Mouse (Mus musculus) limb, embryonic 13.5 days (tissue): ENCODE measurements around the gene Camkmt. TPM values are rescaled to one million over a fixed set of nuclear protein-coding genes. Genes with fewer than 3 reads are reported as not detected.

Experiments used
- ATAC-seq: fragments of 200-750 bp; cut with Nextera tagmentation; 2 replicates; pipeline ENCODE4 v1.8.0; 2017; ENCODE audit warnings: low read depth, moderate number of reproducible peaks, moderate TSS enrichment; ENCODE audit not compliant: low FRiP score
- H3K27ac ChIP-seq: fragments of 300-500 bp; sonication (generic); 2 replicates; pipeline ENCODE4 v1.5.1; 2015; ENCODE audit warnings: inconsistent platforms, mild to moderate bottlenecking, moderate library complexity
- H3K27me3 ChIP-seq: fragments of 300-500 bp; sonication (generic); 2 replicates; pipeline ENCODE4 v1.6.1; 2015; ENCODE audit warnings: mild to moderate bottlenecking, inconsistent platforms
- H3K36me3 ChIP-seq: fragments of 300-500 bp; sonication (generic); 2 replicates; pipeline ENCODE4 v1.6.1; 2015; ENCODE audit warnings: inconsistent platforms, mild to moderate bottlenecking, moderate library complexity
- H3K4me1 ChIP-seq: fragments of 300-500 bp; sonication (generic); 2 replicates; pipeline ENCODE4 v1.6.1; 2015; ENCODE audit warnings: inconsistent platforms
- H3K4me2 ChIP-seq: fragments of 300-500 bp; sonication (generic); replicated peaks from 2 replicates; pipeline ENCODE4 v1.6.1; 2015; ENCODE audit warnings: inconsistent platforms, mild to moderate bottlenecking, moderate library complexity
- H3K4me3 ChIP-seq: fragments of 300-500 bp; sonication (generic); 2 replicates; pipeline ENCODE4 v1.5.1; 2015; ENCODE audit warnings: moderate library complexity, mild to moderate bottlenecking, inconsistent platforms
- H3K9ac ChIP-seq: fragments of 300-500 bp; sonication (generic); 2 replicates; pipeline ENCODE4 v1.6.1; 2015; ENCODE audit warnings: mild to moderate bottlenecking, inconsistent platforms
- H3K9me3 ChIP-seq: fragments of 300-500 bp; sonication (generic); 2 replicates; pipeline ENCODE4 v1.6.1; 2016; ENCODE audit warnings: inconsistent platforms
- WGBS: fragments of 180-500 bp; shearing (Covaris S2); methylation state at CpG from one replicate; pipeline ENCODE4 v1.1.7; 2015; 5-methylcytosine and 5-hydroxymethylcytosine counted together
- polyA plus RNA-seq: library from polyadenylated mRNA; unstranded; fragments of >200 nt; fragmentation: Nextera tagmentation; extraction: Ambion mirVana; gene quantifications from 2 replicates; pipeline ENCODE4 v1.2.1, GENCODE M21; 2015

The Camkmt gene
- polyA plus RNA-seq, 1 experiment from 2014 or later = 13.8 TPM

DNA sequence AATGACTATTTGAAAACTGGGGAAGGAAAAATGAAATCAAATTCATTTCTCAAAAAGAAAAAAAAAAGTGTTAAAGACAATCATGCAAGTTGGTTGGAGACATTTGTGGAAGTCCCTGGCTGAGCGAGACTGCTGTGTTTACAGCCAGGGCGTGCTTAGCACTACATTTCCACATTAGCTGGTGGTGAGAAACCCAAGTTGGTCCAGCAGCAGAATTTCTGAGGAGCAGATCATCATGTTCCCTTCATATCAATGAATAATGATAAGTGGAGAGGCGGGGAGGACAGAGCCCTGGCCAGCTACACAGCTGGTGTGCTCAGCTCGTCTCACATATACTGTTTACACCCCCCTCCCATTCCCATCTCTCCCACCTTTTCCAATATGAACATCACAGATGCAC is 292.0 kb downstream of the Camkmt start:
- Histone ChIP-seq H3K4me3 (no peak overlapping the region), H3K4me2 (no peak overlapping the region), H3K27ac (no peak overlapping the region), H3K36me3 (no peaks in the 10 kb centered on the region), H3K9me3 (no peaks in the 10 kb centered on the region), H3K9ac (no peak overlapping the region), H3K4me1 (no peaks in the 10 kb centered on the region), H3K27me3 (no peaks in the 10 kb centered on the region)
- WGBS = 71% methylated on average over 4 of the region's 4 CpGs
- ATAC-seq = no peak

DNA sequence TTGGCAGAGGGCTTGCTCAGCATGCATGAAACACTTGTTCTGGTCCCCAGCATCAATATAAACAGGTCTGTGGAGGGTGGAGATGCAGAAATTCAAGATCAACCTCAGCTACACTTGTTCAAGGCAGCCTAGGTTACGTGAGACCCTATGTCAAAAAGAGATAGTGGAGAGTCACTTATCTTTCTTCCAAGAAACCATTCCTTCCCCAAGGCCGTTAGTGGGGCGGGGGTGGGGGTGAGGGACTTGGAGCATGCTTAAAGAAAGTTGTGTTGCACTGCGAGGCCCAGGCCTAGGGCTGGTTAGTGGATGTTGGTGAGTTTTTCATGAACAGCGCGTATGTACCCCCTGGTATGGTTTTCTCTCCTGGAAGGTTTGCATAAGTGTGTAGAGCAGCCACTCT is 292.6 kb downstream of the Camkmt start:
- Histone ChIP-seq H3K36me3 (no peaks in the 10 kb centered on the region), H3K9ac (no peak overlapping the region), H3K4me1 (no peaks in the 10 kb centered on the region), H3K9me3 (no peaks in the 10 kb centered on the region), H3K4me3 (no peak overlapping the region), H3K4me2 (no peak overlapping the region), H3K27ac (no peak overlapping the region), H3K27me3 (no peaks in the 10 kb centered on the region)
- WGBS = 84% methylated on average over 6 of the region's 6 CpGs
- no peak for ATAC-seq

GRCm38 (mm10) chr17:85393091-85393890 is 302.9 kb downstream of the Camkmt start:
- 78% methylated on average over 16 of the region's 16 CpGs for WGBS
- Histone ChIP-seq H3K27me3 (no peaks in the 10 kb centered on the region), H3K27ac (no peak overlapping the region), H3K9ac (no peak overlapping the region), H3K9me3 (no peaks in the 10 kb centered on the region), H3K4me1 (peaks cover 10% of the 10 kb centered on the region), H3K4me2 (no peak overlapping the region), H3K36me3 (no peaks in the 10 kb centered on the region), H3K4me3 (no peak overlapping the region)
- ATAC-seq = no peak

DNA sequence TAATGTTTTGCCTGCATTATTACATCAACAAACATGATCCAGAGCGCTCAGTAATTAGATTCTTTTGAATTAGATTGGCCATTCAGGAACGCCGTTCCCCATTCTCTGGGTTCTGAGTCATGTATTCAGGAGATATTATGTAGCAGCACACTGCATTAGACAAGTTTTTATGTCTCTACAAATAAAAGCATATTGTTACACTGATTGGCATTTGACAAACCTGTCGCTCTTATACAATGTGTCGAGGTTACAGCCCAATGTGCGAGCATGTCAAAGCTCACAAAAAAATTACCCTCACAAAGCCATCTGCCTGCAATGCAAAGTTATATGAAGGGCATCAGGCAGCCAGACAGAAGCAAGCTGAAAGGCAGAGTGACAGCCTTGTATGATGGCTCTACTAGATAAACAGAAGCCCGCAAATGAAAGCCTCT is 303.6 kb downstream of the Camkmt start:
- Histone ChIP-seq H3K27me3 (no peaks in the 10 kb centered on the region), H3K27ac (no peak overlapping the region), H3K9ac (no peak overlapping the region), H3K4me2 (no peak overlapping the region), H3K36me3 (no peaks in the 10 kb centered on the region), H3K4me1 (peaks cover 12% of the 10 kb centered on the region), H3K4me3 (no peak overlapping the region), H3K9me3 (no peaks in the 10 kb centered on the region)
- 91% methylated on average over 7 of the region's 7 CpGs for WGBS
- ATAC-seq = no peak

DNA sequence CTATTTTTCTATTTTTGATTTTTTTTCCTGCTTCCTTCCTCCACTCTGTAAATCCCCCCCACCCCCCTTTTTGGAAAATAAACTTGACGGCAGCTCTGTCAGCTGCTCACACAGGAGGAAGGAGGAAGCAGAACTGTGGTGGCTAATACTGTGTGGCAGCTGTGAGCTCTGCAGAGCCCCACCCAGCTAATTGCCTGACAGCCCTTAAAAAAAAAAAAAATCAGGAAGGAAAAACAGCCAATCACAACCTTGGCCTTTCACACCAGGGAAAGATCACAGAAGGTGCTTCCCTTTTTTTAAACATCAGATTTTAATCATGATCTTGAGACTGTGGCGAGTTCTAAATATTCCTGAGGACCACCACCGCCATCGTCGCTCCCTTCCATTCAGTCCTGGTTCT is 305.1 kb downstream of the Camkmt start:
- H3K36me3 ChIP-seq = no peaks in the 10 kb centered on the region
- no peaks in the 10 kb centered on the region for H3K27me3 ChIP-seq
- H3K27ac ChIP-seq = no peak overlapping the region
- no peaks in the 10 kb centered on the region for H3K9me3 ChIP-seq
- no peak overlapping the region for H3K4me2 ChIP-seq
- H3K4me3 ChIP-seq = no peak overlapping the region
- H3K9ac ChIP-seq = no peak overlapping the region
- WGBS = 39% methylated on average over 5 of the region's 5 CpGs
- peaks cover 12% of the 10 kb centered on the region for H3K4me1 ChIP-seq
- no peak for ATAC-seq

GRCm38 (mm10) chr17:85400751-85401150 is 310.4 kb downstream of the Camkmt start:
- 68% methylated on average over 4 of the region's 4 CpGs for WGBS
- Histone ChIP-seq H3K27me3 (no peaks in the 10 kb centered on the region), H3K9ac (no peak overlapping the region), H3K36me3 (no peaks in the 10 kb centered on the region), H3K4me3 (no peak overlapping the region), H3K4me1 (peaks cover 7% of the 10 kb centered on the region), H3K9me3 (no peaks in the 10 kb centered on the region), H3K27ac (no peak overlapping the region), H3K4me2 (no peak overlapping the region)
- no peak for ATAC-seq

DNA sequence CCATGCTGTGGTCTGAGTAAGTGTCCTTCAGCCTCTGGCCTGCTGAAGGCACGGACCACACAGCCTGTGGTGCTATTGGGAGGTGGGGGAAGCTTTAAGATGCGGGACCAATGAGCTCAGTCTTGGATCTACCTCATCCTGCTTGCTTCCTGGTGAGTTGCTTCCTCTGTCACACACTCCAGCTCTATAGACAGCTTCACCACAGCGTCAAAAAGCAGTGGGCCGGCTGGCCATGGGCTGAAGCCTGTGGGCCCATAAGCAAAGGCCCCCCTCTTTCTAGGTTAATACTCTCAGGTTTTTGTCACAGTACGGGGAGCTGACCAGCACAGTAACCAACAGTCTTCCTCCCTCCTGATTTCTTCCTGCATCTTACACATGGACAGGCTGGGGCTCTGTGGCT is 314.8 kb downstream of the Camkmt start:
- H3K36me3 ChIP-seq = no peaks in the 10 kb centered on the region
- no peaks in the 10 kb centered on the region for H3K9me3 ChIP-seq
- ATAC-seq = no peak
- H3K4me2 ChIP-seq = no peak overlapping the region
- 80% methylated on average over 5 of the region's 5 CpGs for WGBS
- no peaks in the 10 kb centered on the region for H3K27me3 ChIP-seq
- H3K9ac ChIP-seq = no peak overlapping the region
- H3K4me1 ChIP-seq = no peaks in the 10 kb centered on the region
- H3K27ac ChIP-seq = no peak overlapping the region
- H3K4me3 ChIP-seq = no peak overlapping the region

DNA sequence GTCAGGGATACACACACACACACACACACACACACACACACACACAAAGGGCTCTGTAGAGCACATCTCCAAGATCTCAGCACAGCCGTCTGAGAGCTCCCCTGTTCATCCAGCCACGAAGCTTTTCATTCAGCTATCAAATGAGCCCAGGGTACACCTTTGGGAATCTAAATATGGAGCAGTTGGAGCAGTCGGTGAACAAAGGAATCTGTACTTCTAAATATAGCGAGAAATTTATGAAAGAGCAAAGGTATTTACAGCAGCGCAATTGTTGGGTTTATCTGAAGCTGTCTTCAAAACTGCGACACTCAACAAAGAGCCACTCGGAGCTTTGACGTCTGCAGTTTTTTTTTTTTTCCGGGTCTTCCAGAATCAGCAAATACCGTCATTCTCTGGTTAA is 315.8 kb downstream of the Camkmt start:
- no peak overlapping the region for H3K9ac ChIP-seq
- no peaks in the 10 kb centered on the region for H3K36me3 ChIP-seq
- H3K27me3 ChIP-seq = no peaks in the 10 kb centered on the region
- WGBS = 88% methylated on average over 10 of the region's 10 CpGs
- H3K9me3 ChIP-seq = no peaks in the 10 kb centered on the region
- no peaks in the 10 kb centered on the region for H3K4me1 ChIP-seq
- no peak for ATAC-seq
- no peak overlapping the region for H3K4me2 ChIP-seq
- no peak overlapping the region for H3K27ac ChIP-seq
- no peak overlapping the region for H3K4me3 ChIP-seq

GRCm38 (mm10) chr17:85428831-85429230 is 338.5 kb downstream of the Camkmt start:
- Histone ChIP-seq H3K4me3 (no peak overlapping the region), H3K27ac (no peak overlapping the region), H3K4me1 (0 out of 2 replicates have a peak, but pooled peaks cover 4% of the 10 kb centered on the region), H3K4me2 (no peak overlapping the region), H3K27me3 (no peaks in the 10 kb centered on the region), H3K9ac (no peak overlapping the region), H3K9me3 (no peaks in the 10 kb centered on the region), H3K36me3 (no peaks in the 10 kb centered on the region)
- WGBS = 72% methylated on average over 7 of the region's 7 CpGs
- ATAC-seq = no peak

DNA sequence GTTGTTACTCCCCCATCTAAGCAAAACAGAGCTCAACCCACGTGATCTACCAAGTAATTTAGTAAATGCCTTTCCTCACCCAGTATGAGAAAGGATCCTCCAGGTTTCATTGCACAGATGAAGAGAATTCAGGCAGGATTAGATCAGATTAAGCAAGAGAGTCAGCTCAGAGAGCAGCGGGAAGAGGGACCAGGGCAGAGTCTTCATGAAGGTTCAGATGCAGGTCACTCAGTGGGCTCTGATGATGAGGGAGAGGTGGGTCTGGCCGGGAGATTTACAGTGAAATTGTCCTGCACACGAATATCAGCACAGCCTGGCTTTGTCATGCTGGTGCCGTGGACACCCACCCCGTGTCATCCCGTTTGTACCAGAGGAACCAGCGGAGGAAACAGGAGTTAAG is 342.6 kb downstream of the Camkmt start:
- Histone ChIP-seq H3K4me3 (no peak overlapping the region), H3K4me2 (no peak overlapping the region), H3K4me1 (0 out of 2 replicates have a peak, but pooled peaks cover 4% of the 10 kb centered on the region), H3K27me3 (no peaks in the 10 kb centered on the region), H3K27ac (no peak overlapping the region), H3K9me3 (no peaks in the 10 kb centered on the region), H3K9ac (no peak overlapping the region), H3K36me3 (no peaks in the 10 kb centered on the region)
- ATAC-seq = no peak
- WGBS = 62% methylated on average over 8 of the region's 8 CpGs

DNA sequence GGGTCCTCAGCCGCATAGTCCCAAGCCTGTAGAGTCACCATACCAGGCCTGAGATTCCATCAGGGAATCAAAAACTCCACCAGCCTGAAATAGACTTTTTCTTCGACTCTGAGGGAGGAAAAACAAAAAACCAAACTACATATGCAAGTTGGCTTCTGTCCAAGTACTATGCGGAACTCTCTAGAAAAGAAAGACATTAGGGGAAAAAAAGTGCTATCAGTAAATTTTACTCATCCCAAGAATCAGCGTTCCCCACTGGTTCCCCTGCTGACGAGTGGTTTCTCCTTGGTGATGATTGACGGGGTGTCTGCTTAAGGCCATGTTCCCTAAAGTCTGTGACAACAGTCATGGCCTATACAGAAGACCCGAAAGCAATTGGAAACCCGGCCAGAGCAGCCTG is 352.7 kb downstream of the Camkmt start:
- 84% methylated on average over 8 of the region's 8 CpGs for WGBS
- Histone ChIP-seq H3K27me3 (no peaks in the 10 kb centered on the region), H3K9me3 (no peaks in the 10 kb centered on the region), H3K9ac (no peak overlapping the region), H3K4me3 (no peak overlapping the region), H3K27ac (no peak overlapping the region), H3K4me2 (no peak overlapping the region), H3K36me3 (no peaks in the 10 kb centered on the region), H3K4me1 (no peaks in the 10 kb centered on the region)
- no peak for ATAC-seq

GRCm38 (mm10) chr17:85454419-85454983 is 364.1 kb downstream of the Camkmt start:
- 2% methylated on average over 23 of the region's 23 CpGs for WGBS
- H3K27me3 ChIP-seq = peaks cover 84% of the 10 kb centered on the region

More at GRCm38 (mm10) chr17:85454419-85454983, 364.1 kb downstream of the Camkmt start:
- H3K36me3 ChIP-seq = no peaks in the 10 kb centered on the region
- H3K4me2 ChIP-seq = peak overlapping the region; percentile 52
- peaks cover 7% of the 10 kb centered on the region; the same call in 1 of the 2 replicates for H3K4me1 ChIP-seq
- H3K9me3 ChIP-seq = no peaks in the 10 kb centered on the region
- H3K27ac ChIP-seq = no peak overlapping the region
- peak overlapping the region; percentile 19 for H3K4me3 ChIP-seq
- ATAC-seq = no peak
- no peak overlapping the region for H3K9ac ChIP-seq
